Mouse (Mus musculus) liver, adult 2 months (tissue): ENCODE measurements around the gene Pea15a. TPM values are rescaled to one million over a fixed set of nuclear protein-coding genes. Genes with fewer than 3 reads are reported as not detected.

Experiments
- DNase-seq: peaks from one replicate; pipeline ENCODE4 v3.0.0-alpha.2; 2011; ENCODE audit warnings: low read depth, low spot score; ENCODE audit errors: extremely low read depth
- H3K27ac ChIP-seq: fragments of 200-500 bp; replicated peaks from 2 replicates; pipeline ENCODE4 v1.5.1; 2012; ENCODE audit warnings: low read depth, mild to moderate bottlenecking, control low read depth, inconsistent platforms, low read length; ENCODE audit not compliant: insufficient read depth
- H3K27me3 ChIP-seq: fragments of 200-500 bp; 2 replicates; pipeline ENCODE4 v1.6.1; 2012; ENCODE audit warnings: mild to moderate bottlenecking, moderate library complexity, low read length, inconsistent platforms; ENCODE audit not compliant: control insufficient read depth, insufficient read depth
- H3K36me3 ChIP-seq: fragments of 200-500 bp; 2 replicates; pipeline ENCODE4 v1.6.1; 2012; ENCODE audit warnings: low read length, inconsistent platforms; ENCODE audit not compliant: control insufficient read depth, insufficient read depth
- H3K4me1 ChIP-seq: fragments of 200-500 bp; 2 replicates; pipeline ENCODE4 v1.6.1; 2011; ENCODE audit warnings: low read length; ENCODE audit not compliant: control insufficient read depth, insufficient read depth
- H3K4me3 ChIP-seq: fragments of 200-500 bp; 2 replicates; pipeline ENCODE4 v1.5.1; 2011; ENCODE audit warnings: low read depth, mild to moderate bottlenecking, control low read depth, low read length, moderate library complexity; ENCODE audit not compliant: insufficient read depth
- H3K79me2 ChIP-seq: fragments of 200-500 bp; 2 replicates; pipeline ENCODE4 v1.6.1; 2012; ENCODE audit warnings: inconsistent platforms, mild to moderate bottlenecking, low read length, moderate library complexity; ENCODE audit not compliant: control insufficient read depth, insufficient read depth
- H3K9ac ChIP-seq: fragments of 200-500 bp; 2 replicates; pipeline ENCODE4 v1.6.1; 2012; ENCODE audit warnings: low read depth, mild to moderate bottlenecking, control low read depth, inconsistent platforms, low read length
- CTCF ChIP-seq: fragments of 200-500 bp; IDR thresholded peaks from 2 replicates; pipeline ENCODE4 v1.5.1; 2011; ENCODE audit warnings: low read depth, low read length, control low read depth
- POLR2A ChIP-seq: fragments of 200-500 bp; IDR thresholded peaks from 2 replicates; pipeline ENCODE4 v1.6.1; 2011; ENCODE audit warnings: low read length, control low read depth; ENCODE audit not compliant: insufficient read depth; ENCODE audit errors: extremely low read depth
- WGBS: fragments of 180-500 bp; shearing (Covaris S2); methylation state at CpG from one replicate; pipeline ENCODE4 v1.1.7; 2018; 5-methylcytosine and 5-hydroxymethylcytosine counted together
- polyA plus RNA-seq: library from polyadenylated mRNA; depleted of rRNA; stranded (reverse); fragments of >200 nt; gene quantifications from 2 replicates; pipeline ENCODE4 v1.2.3, GENCODE M21; 2012
- total RNA-seq: library from RNA; depleted of rRNA; stranded (reverse); fragments of >200 nt; gene quantifications from 2 replicates; pipeline ENCODE4 v1.2.3, GENCODE M21; 2014

The Pea15a gene
- total and polyA plus RNA-seq, 2 experiments: 9.4 to 10.2 TPM

GRCm38 (mm10) chr1:172167911-172168310 is 38.7 kb downstream of the Pea15a start:
- 63% methylated on average over 5 of the region's 5 CpGs for WGBS
- no peak for DNase-seq
- TF ChIP-seq POLR2A: no peak
- no peak for TF ChIP-seq CTCF
- H3K36me3 ChIP-seq: peaks cover 66% of the 10 kb centered on the region
- no peak overlapping the region for H3K9ac ChIP-seq
- H3K27ac ChIP-seq: no peak overlapping the region
- H3K4me3 ChIP-seq: no peak overlapping the region
- H3K79me2 ChIP-seq: peaks cover 23% of the 10 kb centered on the region
- H3K4me1 ChIP-seq: peaks cover 18% of the 10 kb centered on the region
- no peaks in the 10 kb centered on the region for H3K27me3 ChIP-seq

- Histone ChIP-seq H3K4me1 (peaks cover 41% of the 10 kb centered on the region), H3K9ac (no peak overlapping the region), H3K36me3 (peaks cover 31% of the 10 kb centered on the region), H3K27ac (0 out of 2 replicates have a peak overlapping the region, but pooled peaks have one; percentile 7), H3K79me2 (peaks cover 22% of the 10 kb centered on the region), H3K4me3 (no peak overlapping the region), H3K27me3 (no peaks in the 10 kb centered on the region)
- TF ChIP-seq POLR2A (no peak), CTCF (no peak)
- WGBS: 35% methylated on average over 6 of the region's 6 CpGs
- DNase-seq: peak; percentile 50
These were observed 43.6 kb downstream of the Pea15a start for GRCm38 (mm10) chr1:172162959-172163358.

- Histone ChIP-seq H3K27ac (no peak overlapping the region), H3K4me3 (no peak overlapping the region), H3K9ac (no peak overlapping the region), H3K79me2 (peaks cover 22% of the 10 kb centered on the region), H3K4me1 (peaks cover 41% of the 10 kb centered on the region), H3K27me3 (no peaks in the 10 kb centered on the region), H3K36me3 (peaks cover 22% of the 10 kb centered on the region)
- no peak for DNase-seq
- TF ChIP-seq POLR2A: no peak
- no peak for TF ChIP-seq CTCF
- 93% methylated on average over 1 of the region's 1 CpGs for WGBS
These were observed 44.6 kb downstream of the Pea15a start for GRCm38 (mm10) chr1:172162009-172162408.

- no peak overlapping the region for H3K4me3 ChIP-seq
- TF ChIP-seq POLR2A: no peak
- TF ChIP-seq CTCF: no peak
- peak; percentile 64 for DNase-seq
- H3K27ac ChIP-seq: no peak overlapping the region
- H3K4me1 ChIP-seq: peaks cover 40% of the 10 kb centered on the region
- no peaks in the 10 kb centered on the region for H3K27me3 ChIP-seq
- no peak overlapping the region for H3K9ac ChIP-seq
- H3K36me3 ChIP-seq: peaks cover 17% of the 10 kb centered on the region
- H3K79me2 ChIP-seq: peaks cover 21% of the 10 kb centered on the region
These were observed 46.1 kb downstream of the Pea15a start for GRCm38 (mm10) chr1:172160508-172160907.

GRCm38 (mm10) chr1:172159970-172160369 is 46.6 kb downstream of the Pea15a start:
- peaks cover 17% of the 10 kb centered on the region for H3K79me2 ChIP-seq
- no peak overlapping the region for H3K9ac ChIP-seq
- peaks cover 35% of the 10 kb centered on the region for H3K4me1 ChIP-seq
- no peak overlapping the region for H3K27ac ChIP-seq
- TF ChIP-seq CTCF (no peak), POLR2A (no peak)
- 15% methylated on average over 4 of the region's 4 CpGs for WGBS
- DNase-seq: peak; percentile 36
- peaks cover 19% of the 10 kb centered on the region for H3K36me3 ChIP-seq
- no peaks in the 10 kb centered on the region for H3K27me3 ChIP-seq
- no peak overlapping the region for H3K4me3 ChIP-seq

- H3K9ac ChIP-seq: no peak overlapping the region
- peaks cover 28% of the 10 kb centered on the region; the same call in 1 of the 2 replicates for H3K79me2 ChIP-seq
- DNase-seq: no peak
- 95% methylated on average over 3 of the region's 3 CpGs for WGBS
- H3K27ac ChIP-seq: no peak overlapping the region
- H3K4me3 ChIP-seq: no peak overlapping the region
- TF ChIP-seq POLR2A (no peak), CTCF (no peak)
- H3K36me3 ChIP-seq: peaks cover 44% of the 10 kb centered on the region
- H3K4me1 ChIP-seq: peaks cover 17% of the 10 kb centered on the region
- H3K27me3 ChIP-seq: no peaks in the 10 kb centered on the region
These were observed 51.1 kb downstream of the Pea15a start for GRCm38 (mm10) chr1:172155518-172155917.
